Mouse (Mus musculus) heart, adult 9 months (tissue): Measurements from ENCODE around the gene Mc3r.

Source experiments
- DNase-seq, 2 experiments: peaks; one replicate each; pipeline ENCODE4 v3.0.0; 2022; ENCODE audit warnings: low spot score in 2 of 2

The Mc3r gene

GRCm38 (mm10) chr2:172256418-172256817 is 8.1 kb downstream of the Mc3r start:
- no peak for DNase-seq

GRCm38 (mm10) chr2:172256956-172257355 is 8.7 kb downstream of the Mc3r start:
- DNase-seq = no peak

- DNase-seq = no peak
These were observed 9.3 kb downstream of the Mc3r start for GRCm38 (mm10) chr2:172257471-172258065.

GRCm38 (mm10) chr2:172260064-172260463 is 11.8 kb downstream of the Mc3r start:
- DNase-seq = no peak

GRCm38 (mm10) chr2:172261441-172261840 is 13.1 kb downstream of the Mc3r start:
- DNase-seq = no peak

- DNase-seq = no peak
These were observed 14.9 kb downstream of the Mc3r start for GRCm38 (mm10) chr2:172263216-172263615.

GRCm38 (mm10) chr2:172269907-172270306 is 21.6 kb downstream of the Mc3r start:
- no peak for DNase-seq

GRCm38 (mm10) chr2:172270485-172270944 is 22.2 kb downstream of the Mc3r start:
- DNase-seq = no peak

- DNase-seq = no peak
These were observed 22.8 kb downstream of the Mc3r start for GRCm38 (mm10) chr2:172270974-172271697.

- DNase-seq = no peak
These were observed 26.4 kb downstream of the Mc3r start for GRCm38 (mm10) chr2:172274662-172275061.

- no peak for DNase-seq
These were observed 27.9 kb downstream of the Mc3r start for GRCm38 (mm10) chr2:172276155-172276554.

- DNase-seq = no peak
These were observed 30.7 kb downstream of the Mc3r start for GRCm38 (mm10) chr2:172278979-172279378.

GRCm38 (mm10) chr2:172282071-172282710 is 33.9 kb downstream of the Mc3r start:
- DNase-seq = no peak

- DNase-seq = no peak
These were observed 39.4 kb downstream of the Mc3r start for GRCm38 (mm10) chr2:172287715-172288114.

- no peak for DNase-seq
These were observed 40.7 kb downstream of the Mc3r start for GRCm38 (mm10) chr2:172288965-172289364.

- no peak for DNase-seq
These were observed 41.3 kb downstream of the Mc3r start for GRCm38 (mm10) chr2:172289632-172290031.

- DNase-seq = no peak
These were observed 42.2 kb downstream of the Mc3r start for GRCm38 (mm10) chr2:172290474-172290873.

- no peak for DNase-seq
These were observed 42.7 kb downstream of the Mc3r start for GRCm38 (mm10) chr2:172291025-172291424.

- DNase-seq = no peak
These were observed 43.6 kb downstream of the Mc3r start for GRCm38 (mm10) chr2:172291755-172292524.

- no peak for DNase-seq
These were observed 44.5 kb downstream of the Mc3r start for GRCm38 (mm10) chr2:172292525-172293405.

GRCm38 (mm10) chr2:172298083-172298482 is 49.8 kb downstream of the Mc3r start:
- no peak for DNase-seq
